Mouse (Mus musculus) c-Kit-negative CD71-positive TER-119-positive erythroid progenitor cells, embryonic 14.5 days (primary cell): ENCODE measurements around the gene Macf1.
"Not testable (repeated sequence)": the region's sequence is repeated elsewhere in the genome, so short reads cannot be mapped to it uniquely, and the experiment has no call there.

Experiments used
- DNase-seq: peaks from one replicate; pipeline ENCODE4 v3.0.0-alpha.2; 2013; ENCODE audit warnings: low read depth, low spot score

Gene Macf1

DNA sequence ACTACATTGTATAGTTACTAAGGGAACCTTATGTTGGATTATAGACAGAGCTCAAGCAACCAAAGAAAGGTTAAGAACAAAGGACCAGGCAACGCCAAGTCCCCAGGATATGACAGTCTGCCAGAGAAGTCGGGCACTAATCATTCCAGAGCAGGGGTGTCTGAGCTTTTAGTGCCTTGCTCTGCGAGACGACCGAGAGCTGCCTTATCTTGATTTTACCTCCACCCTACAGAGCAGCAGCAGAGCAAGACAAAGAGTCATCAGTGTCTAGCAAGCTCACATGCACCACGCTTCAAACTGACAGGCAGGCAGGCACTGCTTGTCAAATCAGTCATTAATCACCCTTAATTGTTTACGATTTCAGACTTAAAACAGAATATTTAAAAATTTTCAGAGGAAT, 237.4 kb downstream of the Macf1 start:
- DNase-seq: no peak

DNA sequence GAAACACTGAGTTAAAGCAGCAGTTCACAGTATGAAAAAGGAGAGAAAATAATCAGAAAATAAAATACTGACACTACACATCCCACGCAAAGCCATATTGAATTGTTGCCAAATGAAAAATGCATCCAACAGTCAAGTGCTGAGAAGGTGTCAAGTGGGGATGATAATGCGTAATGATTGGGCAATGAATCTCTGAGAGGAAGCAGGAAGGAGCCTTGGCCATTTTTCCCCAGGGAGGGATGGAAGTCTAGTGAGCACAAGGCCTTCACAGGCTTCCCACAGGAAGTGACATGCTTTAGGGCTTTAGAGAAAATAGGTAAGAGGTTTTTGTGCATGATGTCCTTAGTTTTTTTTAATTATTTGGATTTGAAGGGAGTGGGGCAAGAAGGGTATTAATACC, 237.9 kb downstream of the Macf1 start:
- DNase-seq: not testable (repeated sequence)

DNA sequence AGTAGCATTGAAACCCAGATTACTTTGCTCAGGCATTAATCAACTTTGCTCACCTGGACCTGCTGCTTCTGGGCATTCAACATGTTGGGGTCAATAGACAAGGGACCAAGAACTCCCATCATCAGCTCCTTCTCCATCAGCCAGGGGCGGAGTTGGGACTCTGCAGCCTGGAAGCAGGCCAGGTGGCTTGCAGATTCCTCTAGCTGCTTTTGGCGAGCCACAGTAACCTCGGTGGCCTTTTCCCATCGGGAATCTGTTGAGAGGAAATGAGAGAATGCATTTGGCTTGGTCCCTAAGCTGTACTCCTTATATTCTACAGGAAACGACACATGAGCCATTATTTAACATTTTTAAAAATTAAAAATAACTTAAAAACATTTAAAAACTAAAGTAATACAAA, 245.7 kb downstream of the Macf1 start:
- DNase-seq: no peak

DNA sequence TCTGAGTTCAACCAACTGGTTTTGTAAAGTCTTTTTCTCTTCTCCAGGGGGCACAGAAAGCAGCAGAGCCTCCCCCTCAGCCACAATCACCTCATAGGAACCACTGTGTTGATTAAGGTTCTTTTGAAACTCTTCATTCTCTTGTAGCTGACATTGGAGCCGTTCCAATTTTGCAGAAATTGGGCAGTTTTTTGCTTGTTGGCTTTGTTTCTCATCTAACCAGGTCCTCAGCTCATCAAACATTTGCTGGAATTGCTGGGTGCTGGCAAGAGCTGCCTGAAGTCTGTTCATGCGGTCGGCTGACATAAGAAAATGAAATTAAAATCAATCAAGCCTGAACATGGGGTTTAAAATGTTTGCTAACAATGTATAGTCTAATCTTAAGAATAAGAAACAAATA, 251.0 kb downstream of the Macf1 start:
- no peak for DNase-seq

DNA sequence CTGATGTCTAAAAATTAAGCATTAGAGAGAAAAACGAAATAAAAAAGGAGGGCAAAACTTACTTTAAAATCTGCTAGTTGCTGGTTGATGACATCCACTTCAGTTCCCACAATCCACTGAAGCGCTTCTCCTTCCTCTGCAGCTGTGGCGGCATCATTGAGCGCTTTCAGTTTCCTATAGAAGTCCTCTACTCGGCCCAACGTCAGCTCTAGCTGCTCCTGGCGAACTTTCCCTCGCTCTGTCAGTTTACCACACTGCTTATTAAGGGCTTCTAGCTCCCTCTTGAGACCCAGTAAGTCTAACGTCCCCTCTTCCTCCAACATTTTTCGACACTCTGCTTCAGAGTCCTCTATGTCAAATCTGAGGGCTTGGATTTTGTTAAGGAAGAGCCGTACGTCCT, 252.2 kb downstream of the Macf1 start:
- DNase-seq: no peak

DNA sequence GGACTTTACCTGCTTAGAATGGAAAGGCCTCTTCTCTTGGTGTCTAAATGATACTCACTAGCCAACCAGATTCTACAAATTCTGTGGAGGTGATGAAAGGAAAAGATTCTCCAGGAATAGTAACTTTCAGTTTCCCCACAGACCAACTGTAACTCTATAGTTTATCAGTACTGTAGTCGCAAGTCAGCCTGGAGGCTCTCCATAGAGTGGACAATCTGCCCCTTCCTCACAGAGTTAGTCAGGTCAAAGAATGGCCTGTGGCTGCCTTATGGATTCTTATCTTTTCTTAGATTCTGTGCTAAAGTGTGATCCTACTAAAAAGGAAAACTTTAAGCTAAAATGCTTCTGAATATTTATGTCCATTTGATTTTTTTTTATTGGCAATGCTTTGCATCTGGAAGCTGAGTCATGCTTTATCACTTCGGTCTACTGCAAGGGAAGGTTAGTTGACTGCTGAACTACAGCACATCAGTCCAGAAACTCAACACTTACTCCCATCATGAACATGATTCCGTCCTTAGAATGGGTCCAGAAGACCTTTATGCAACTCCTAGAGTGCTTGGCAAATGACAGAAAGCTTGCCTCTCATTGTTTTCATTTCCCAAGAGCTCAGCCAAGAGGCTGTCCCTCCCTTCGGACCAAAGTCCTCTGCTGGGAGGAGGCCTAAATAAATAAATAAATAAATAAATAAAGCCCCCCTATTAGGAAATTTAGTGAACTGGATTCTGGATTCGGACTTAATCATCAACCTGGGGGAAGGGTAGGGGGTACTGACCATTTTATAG, 256.1 kb downstream of the Macf1 start:
- no peak for DNase-seq

DNA sequence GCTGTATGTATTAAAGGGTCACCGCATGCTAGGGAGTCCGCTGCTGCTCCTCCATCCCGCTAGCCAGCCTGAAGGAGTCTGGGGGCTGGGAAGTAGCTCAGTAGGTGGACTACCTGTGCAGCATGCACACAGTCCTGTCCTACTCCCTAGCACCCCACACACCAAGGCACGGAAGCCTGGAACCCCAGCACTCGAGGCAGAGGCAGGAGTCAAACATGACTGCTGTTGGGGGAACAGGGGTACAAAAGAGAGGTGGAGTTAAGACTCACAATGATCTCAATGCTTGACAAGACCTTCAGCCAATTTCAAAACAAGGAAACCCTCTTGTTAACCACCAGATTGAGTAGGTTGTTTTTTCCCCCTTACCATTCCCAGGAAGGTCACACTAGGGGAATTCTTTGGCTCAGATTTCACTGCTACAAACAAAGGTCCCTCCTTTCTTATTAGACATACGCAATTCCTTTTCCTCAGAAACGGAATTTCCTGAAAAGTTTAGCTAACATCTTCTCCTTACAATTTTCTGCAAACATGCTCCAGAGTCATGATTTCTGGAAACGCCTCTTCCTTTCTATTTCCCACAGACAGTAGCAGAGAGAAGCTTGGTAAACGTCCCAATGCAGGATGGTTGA, 256.8 kb downstream of the Macf1 start:
- DNase-seq: no peak

DNA sequence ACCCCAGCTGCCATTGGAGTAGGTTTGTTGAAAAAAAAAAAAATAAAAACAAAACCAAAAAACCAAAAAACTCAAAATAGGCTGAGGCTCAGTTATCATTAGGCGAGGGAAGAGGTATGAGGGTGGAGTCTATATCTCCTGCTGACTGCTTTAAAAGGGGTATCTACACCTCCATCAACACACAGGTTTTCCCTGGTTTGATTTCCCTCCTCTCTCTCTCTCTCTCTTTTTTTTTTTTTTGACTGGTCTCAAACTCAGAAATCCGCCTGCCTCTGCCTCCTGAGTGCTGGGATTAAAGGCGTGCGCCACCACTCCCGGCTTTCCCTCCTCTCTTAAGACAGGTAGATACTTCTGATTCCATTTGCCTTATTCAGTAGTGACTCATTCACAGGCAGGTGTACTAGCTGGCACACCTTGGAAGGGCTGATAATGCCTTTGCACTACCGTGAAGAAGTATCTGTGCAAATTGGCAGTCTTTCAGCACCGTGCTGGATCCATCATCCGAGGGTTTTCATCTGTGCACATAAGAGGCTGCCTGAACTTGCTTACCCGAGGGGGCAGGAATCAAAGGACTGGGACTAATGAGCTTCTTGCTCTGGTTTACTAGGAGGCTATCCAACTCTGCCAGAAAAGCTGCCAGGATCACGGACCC, 257.6 kb downstream of the Macf1 start:
- no peak for DNase-seq

DNA sequence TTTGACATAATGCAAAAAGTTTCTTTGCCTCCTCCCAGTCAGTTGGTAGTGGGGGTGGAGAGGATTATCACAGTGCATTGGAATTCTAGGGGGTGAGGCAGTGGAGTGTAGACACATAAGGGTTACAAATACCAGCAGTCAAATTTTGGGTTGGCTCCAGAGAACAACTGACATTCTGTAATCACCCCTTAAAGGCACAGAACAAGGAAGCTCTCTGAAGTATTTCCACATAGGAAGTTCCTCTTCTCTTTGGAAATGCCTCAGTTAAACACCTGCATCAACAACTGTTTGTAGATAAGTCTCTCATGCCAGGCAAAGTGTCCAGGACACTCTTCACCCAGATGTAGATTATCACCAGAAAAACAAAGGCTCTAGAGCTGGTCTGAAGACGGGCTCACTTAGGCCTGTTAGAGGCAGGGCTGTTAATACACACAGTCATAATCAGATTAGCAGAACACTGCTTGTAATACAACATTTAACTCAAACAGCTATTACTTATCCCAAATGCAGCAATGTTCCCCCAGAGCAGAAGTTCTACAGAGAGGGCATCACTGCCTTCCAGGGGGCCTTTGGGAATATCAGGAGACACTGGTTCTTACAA, 258.4 kb downstream of the Macf1 start:
- no peak for DNase-seq

DNA sequence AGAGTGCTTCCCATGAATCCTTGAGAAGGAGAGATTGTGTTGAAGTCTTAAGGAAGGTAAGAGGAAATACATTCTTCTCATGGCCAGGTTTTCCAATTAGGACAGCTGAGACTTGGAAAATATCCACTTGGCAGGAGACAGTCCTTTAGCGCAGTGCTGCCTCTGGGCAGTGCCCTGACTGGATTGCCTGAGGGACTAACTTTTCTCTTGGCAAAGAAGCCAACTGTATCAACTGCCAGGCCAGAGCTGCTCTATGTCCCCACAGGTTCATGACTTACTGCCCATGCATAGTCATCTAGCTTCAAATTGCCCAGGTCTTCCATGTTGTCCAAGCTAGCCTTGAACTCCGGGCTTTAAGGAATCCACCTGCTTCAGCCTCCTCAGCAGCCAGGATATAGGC, 260.1 kb downstream of the Macf1 start:
- no peak for DNase-seq

DNA sequence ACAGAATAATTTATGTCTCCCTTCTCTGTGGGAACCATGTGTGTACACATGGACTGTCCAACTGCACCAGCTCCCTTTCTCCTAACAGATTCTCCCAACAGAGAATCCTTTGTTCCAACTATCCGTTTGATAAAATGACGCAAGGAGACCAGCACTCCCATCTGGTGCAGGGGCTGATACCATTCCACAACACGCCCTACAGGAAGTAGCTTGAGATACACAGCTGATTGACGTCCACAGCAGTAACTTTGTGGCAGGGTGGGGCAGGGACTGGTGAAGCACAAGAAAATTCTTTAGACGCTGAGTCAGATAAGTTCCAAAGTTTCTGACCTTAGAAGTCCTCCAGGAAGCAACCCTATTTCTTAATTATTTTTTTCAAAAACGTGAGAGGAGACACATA, 261.3 kb downstream of the Macf1 start:
- DNase-seq: no peak

DNA sequence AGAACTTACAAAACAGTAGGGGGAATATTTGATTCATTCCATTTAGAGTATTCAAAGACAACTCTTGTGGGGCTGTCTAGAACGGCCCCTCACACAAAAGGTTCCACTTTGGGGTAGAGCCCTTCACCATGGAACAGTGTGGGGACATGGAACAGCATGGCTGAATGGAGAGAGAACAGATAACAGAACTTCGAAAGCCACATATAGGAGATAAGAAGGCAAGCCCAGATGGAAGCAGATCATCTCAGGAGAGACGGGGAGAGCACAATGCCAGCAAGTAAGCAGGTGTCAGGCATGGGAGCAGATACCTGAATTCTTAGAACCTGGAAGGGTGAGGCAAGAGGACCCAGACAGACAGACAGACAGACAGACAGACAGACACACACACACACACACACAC, 266.1 kb downstream of the Macf1 start:
- no peak for DNase-seq

DNA sequence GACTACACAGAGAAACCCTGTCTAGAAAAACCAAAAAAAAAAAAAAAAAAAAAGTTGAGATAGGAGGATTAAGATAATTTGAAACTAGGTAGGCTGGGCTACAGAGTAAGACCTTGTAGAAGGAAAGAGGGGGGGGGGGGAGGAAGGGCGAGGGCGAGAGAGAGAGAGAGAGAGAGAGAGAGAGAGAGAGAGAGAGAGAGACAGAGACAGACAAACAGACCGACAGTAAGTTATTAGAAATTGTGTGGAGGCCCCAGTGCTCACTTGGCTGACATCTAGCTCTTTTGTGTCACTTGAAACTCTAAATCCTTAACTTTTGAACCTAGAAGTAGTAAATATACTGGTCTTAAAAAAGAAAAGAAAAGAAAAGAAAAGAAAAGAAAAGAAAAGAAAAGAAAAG, 266.7 kb downstream of the Macf1 start:
- DNase-seq: no peak

DNA sequence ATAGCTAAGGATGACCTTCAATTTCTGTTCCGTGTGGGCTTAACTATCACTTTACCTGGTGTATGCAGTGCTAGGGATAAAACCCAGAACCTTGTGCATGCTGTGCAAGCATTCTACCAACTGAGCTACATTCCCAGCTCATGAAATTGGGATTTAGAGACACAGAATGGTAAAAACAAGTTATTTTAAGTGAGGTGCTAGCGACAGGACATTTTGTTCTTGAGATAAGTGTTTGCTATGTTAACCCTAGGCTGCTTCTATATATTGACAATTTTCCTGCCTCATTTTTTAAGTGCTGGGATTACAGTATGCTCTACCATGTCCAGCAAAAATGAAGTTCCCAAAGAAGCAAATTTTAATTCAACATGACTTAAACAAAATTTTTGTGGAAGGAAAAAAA, 267.3 kb downstream of the Macf1 start:
- DNase-seq: no peak

DNA sequence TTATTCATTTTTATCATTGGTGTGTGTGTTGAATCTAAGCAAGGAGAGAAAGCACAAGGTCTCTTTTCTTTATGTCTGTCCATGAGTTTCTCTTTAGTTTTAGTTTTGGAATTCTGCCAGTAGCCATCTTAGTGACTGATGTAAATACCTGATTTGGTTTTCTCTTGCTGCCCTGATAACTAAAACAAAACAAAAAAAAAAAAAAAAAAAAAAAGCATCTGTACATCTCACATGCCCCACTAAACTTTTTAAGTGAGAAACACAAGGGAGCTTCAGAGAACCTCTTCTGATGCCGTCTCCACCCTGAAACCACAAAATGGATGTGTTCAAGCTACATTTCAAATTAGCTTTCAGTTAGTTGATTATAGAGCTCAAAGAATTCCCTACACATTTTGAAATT, 268.6 kb downstream of the Macf1 start:
- no peak for DNase-seq

DNA sequence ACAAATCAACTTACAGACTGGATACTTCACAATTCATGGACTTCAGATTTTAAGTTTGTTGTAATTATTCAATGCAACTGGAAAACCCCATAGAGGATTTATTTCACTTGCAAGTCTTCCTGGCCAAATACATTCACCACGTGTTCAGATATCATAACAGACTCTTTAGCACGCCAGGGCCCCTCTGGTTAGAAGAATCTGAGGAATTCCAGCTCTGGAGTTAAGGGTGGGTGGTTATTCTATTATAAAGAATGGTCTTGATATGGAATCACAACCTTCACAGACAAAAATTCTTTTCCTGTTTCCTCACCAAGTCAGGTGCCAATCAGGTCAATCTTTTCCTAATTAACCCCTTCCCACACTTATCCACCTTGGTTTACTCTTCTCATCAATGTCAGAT, 270.3 kb downstream of the Macf1 start:
- DNase-seq: no peak

DNA sequence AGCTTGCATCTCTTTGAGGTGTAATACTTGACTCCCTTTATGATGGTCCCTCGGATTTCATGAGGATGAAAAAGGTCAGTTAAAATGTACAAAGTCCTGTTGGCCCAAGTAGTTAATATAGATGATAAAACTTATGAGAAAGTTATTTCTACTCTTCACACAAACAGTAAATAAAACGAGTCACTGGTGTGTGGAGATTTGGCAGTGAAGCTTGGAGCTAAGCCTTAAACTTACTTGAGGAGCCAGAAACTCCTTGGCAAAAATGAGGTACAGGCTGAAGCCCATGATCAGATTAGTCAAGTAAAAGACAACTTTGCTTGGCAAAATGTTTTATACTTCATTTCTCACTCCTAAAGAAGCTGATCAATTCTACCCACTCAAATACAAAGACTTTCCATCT, 271.2 kb downstream of the Macf1 start:
- no peak for DNase-seq

DNA sequence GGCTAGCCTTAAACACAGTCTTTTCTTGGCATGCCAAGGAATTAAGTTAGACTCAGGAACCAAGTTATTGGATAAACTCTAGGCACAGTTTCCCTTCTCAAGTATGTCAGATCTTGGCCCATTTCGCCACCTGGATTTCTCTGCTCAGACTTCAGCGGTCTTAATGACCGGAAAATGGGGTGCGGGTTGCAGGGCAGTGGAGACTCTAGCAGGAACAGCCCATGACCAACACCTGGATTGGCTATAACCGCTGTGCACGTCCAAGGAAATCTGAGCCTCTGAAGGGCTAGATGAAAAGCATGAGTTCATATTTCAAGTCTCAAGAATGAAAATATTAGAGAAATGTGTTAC, 271.7 kb downstream of the Macf1 start:
- no peak for DNase-seq

DNA sequence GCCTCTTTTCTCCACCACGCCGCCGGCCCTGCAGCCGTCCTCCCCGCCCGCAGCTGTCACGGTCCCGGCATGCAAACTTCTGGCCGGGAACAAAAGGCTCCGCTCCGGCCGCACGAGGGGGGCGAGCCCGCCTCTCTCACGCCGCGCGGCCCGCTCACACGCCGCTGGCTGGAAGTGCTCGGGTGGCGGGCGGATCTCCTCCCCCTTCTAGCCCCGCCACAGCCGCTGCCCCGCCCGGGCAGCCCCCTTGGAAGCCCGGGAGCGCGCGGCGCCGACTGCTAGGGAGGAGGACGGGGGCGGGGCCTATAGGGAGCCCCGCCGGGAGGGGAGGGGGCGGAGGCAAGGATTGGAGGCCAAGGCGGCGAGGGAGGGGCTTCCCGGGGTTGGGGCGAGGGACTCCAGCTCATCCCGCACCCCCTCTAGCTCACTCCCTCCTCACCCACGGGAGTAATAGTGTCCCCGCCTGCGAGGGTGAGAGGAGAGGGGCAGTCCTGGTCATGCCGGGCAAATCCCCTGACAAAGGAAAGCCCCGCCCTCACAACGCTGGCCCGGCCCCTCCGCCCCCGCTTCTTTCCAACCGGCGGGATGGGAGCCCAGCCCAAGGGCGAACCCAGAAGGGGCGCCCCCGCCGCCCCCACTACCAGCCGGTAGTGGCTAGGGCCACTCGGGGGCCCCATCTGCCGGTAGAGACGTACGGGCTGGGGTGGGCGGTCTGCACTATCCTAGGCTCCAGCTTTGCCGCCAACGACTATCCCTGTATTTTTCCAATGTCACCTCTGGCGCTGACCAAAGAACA, 272.2 kb downstream of the Macf1 start:
- peak; percentile 12 for DNase-seq

DNA sequence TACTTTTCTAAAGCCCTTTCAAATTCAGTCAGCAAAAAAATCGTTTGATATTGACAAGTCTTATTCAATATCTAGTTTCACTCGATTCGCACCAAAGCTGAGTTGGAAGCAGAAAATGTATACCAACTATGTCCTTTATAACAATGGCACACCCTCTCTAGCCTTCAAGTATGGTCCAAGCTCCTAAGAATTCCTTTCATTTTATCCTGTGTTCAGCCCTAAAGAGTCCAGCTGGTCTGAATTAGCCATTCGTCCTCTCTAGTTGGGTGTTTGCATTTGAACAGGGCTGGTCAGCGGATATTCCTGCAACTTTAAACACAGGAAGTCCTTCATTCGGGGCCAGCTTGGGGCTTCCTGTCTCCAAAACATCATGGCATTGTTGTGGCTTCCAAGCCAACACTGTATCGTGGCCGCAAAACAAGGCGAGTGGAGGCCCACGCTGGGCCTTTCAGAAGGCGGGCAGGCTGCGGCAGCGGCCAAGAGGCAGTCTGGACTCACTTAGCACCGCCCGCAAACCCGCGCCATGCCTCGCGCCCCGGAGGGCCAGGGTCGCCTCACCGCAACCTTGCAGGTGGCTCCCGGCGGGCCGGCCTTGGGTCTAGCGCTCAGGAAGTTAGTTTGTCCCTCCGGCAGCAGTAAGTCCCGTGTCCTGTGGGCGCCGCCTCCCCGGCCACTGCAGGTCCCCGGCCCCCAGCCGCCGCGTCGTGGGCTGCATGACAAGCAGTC, 273.0 kb downstream of the Macf1 start:
- DNase-seq: no peak

DNA sequence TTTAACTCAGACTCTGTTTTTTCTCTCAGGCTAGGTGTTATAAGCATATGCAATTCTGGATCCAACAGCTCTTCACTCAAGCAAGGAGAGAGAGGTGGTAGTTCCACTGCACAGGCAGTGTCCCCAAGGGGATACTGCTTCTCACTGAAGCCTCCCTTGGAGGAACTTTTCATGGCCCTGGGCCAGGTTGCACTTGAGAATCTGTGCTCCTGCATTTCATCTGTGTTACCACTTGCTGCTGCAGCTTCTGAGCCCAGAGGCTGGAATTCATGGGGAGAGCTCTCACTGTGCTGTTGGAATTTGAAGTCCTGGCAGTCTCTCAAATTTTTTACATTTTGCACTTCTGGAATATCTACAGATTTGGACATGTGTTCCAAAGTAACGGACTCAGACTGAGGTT, 274.4 kb downstream of the Macf1 start:
- DNase-seq: no peak
